Comparison of ENCODE assay signal across 14 mouse cellular contexts in genomic region chr12:118844841-118845240, GRCm38 (mm10).
"Had no signal": no experiment of that assay in that cellular context is flagged by ENCODE, and none has a peak within 500 bp of the region (broad histone marks: within the 10 kb centered on the region; RNA-seq: fewer than 3 reads in every experiment).

No protein-coding gene starts in this region.

- DNase-seq: gastrocnemius, postnatal 14 days; gastrocnemius, postnatal 36 days; heart, adult 11 months; heart, adult 2 months; heart, postnatal 14 days; heart, postnatal 36 days; kidney, adult 11 months; kidney, adult 2 months; kidney, adult 9 months; kidney, postnatal 14 days; kidney, postnatal 36 days; layer of hippocampus, adult 9-11 months; layer of hippocampus, postnatal 36 days; left cerebral cortex, postnatal 4 days had no signal
